Mouse (Mus musculus): ENCODE measurements around the gene Mfng.

DNA sequence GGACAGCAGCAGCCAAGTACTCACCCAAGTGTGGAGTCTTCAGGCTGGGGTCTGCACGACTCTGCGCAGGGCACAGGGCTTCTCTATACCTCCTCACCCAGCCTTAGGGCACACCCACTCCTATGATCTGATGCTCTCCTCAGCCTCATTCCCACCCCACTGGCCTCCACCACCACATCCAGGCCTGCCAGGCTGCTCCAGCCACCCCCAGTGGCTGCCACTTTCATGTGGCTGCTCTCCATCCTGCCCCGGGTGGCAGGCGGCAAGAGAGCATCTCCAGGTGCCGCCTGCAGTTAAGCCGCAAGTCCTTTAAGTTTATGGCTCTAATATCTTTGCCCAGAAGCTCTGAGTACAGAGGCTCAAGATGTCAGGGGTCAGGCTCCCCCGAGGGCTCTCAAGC is 46.6 kb downstream of the Mfng start:
- TF ChIP-seq POLR2A (IDR thresholded peaks at IDR 0.05; ENCODE audit: borderline replicate concordance, insufficient read depth, low read length) (no peak), CTCF (IDR thresholded peaks at IDR 0.05; ENCODE audit: borderline replicate concordance, insufficient read depth, low read depth, low read length) (no peak)
